Mouse (Mus musculus) forebrain, embryonic 12.5 days (tissue): ENCODE results near the gene Gprin2. TPM values are rescaled to one million over a fixed set of nuclear protein-coding genes. Genes with fewer than 3 reads are reported as not detected.

Experiments used
- ATAC-seq: fragments of 200-750 bp; cut with Nextera tagmentation; 2 replicates; pipeline ENCODE4 v1.8.0; 2017; ENCODE audit warnings: moderate TSS enrichment; ENCODE audit not compliant: low FRiP score
- H3K27ac ChIP-seq: fragments of 300-500 bp; sonication (generic); 2 replicates; pipeline ENCODE4 v1.5.1; 2016; ENCODE audit warnings: mild to moderate bottlenecking
- H3K27me3 ChIP-seq: fragments of 300-500 bp; sonication (generic); 2 replicates; pipeline ENCODE4 v1.6.1; 2016; ENCODE audit warnings: mild to moderate bottlenecking
- H3K36me3 ChIP-seq: fragments of 300-500 bp; sonication (generic); replicated peaks from 2 replicates; pipeline ENCODE4 v1.6.1; 2016; ENCODE audit warnings: mild to moderate bottlenecking
- H3K4me1 ChIP-seq: fragments of 300-500 bp; sonication (generic); 2 replicates; pipeline ENCODE4 v1.6.1; 2016
- H3K4me2 ChIP-seq: fragments of 300-500 bp; sonication (generic); 2 replicates; pipeline ENCODE4 v1.6.1; 2016; ENCODE audit warnings: mild to moderate bottlenecking, moderate library complexity
- H3K4me3 ChIP-seq: fragments of 300-500 bp; sonication (generic); replicated peaks from 2 replicates; pipeline ENCODE4 v1.5.1; 2016; ENCODE audit warnings: mild to moderate bottlenecking
- H3K9ac ChIP-seq: fragments of 300-500 bp; sonication (generic); 2 replicates; pipeline ENCODE4 v1.6.1; 2016; ENCODE audit warnings: mild to moderate bottlenecking
- H3K9me3 ChIP-seq: fragments of 300-500 bp; sonication (generic); 2 replicates; pipeline ENCODE4 v1.6.1; 2016
- WGBS: fragments of 180-500 bp; shearing (Covaris S2); methylation state at CpG from one replicate; pipeline ENCODE4 v1.1.7; 2016; 5-methylcytosine and 5-hydroxymethylcytosine counted together
- polyA plus RNA-seq: library from polyadenylated mRNA; unstranded; fragments of >200 nt; fragmentation: Nextera tagmentation; extraction: Ambion mirVana; gene quantifications from 2 replicates; pipeline ENCODE4 v1.2.1, GENCODE M21; 2016

Gprin2 gene
- 2.2 and 2.5 TPM in 2 replicates for polyA plus RNA-seq

- Histone ChIP-seq H3K4me3 (peak within 1 kb of the TSS; percentile 81), H3K4me2 (peak within 1 kb of the TSS; percentile 94), H3K4me1 (peaks cover 5% of the 10 kb centered on the region; the same call in 1 of the 2 replicates), H3K9me3 (no peaks in the 10 kb centered on the region), H3K36me3 (no peaks in the 10 kb centered on the region), H3K27me3 (peaks cover 26% of the 10 kb centered on the region; the same call in 1 of the 2 replicates), H3K27ac (no peak within 1 kb of the TSS), H3K9ac (peak within 1 kb of the TSS; percentile 65)
- under 1% methylated on average over 38 of the region's 52 CpGs for WGBS
- ATAC-seq, result peak; percentile 80
Measured at GRCm38 (mm10) chr14:34201231-34202035, at the start of gene Gprin2. Gene Gprin2, minus strand, starts transcription at chr14:34201653.

GRCm38 (mm10) chr14:34240676-34241075 is 39.2 kb upstream of the Gprin2 start:
- Histone ChIP-seq H3K4me1 (no peaks in the 10 kb centered on the region), H3K4me3 (no peak overlapping the region), H3K27me3 (no peaks in the 10 kb centered on the region), H3K9me3 (no peaks in the 10 kb centered on the region), H3K36me3 (no peaks in the 10 kb centered on the region), H3K4me2 (no peak overlapping the region), H3K9ac (no peak overlapping the region), H3K27ac (no peak overlapping the region)
- no peak for ATAC-seq
- 93% methylated on average over 6 of the region's 6 CpGs for WGBS

- Histone ChIP-seq H3K4me2 (no peak overlapping the region), H3K4me3 (no peak overlapping the region), H3K4me1 (no peaks in the 10 kb centered on the region), H3K27me3 (no peaks in the 10 kb centered on the region), H3K9ac (no peak overlapping the region), H3K27ac (no peak overlapping the region), H3K9me3 (no peaks in the 10 kb centered on the region), H3K36me3 (no peaks in the 10 kb centered on the region)
- ATAC-seq, result no peak
- WGBS, result 88% methylated on average over 10 of the region's 10 CpGs
Measured at GRCm38 (mm10) chr14:34240263-34240662, 38.8 kb upstream of the Gprin2 start.

GRCm38 (mm10) chr14:34234630-34235380 is 33.4 kb upstream of the Gprin2 start:
- Histone ChIP-seq H3K9me3 (no peaks in the 10 kb centered on the region), H3K27ac (no peak overlapping the region), H3K4me2 (peak overlapping the region; percentile 59), H3K4me1 (no peaks in the 10 kb centered on the region), H3K9ac (peak overlapping the region; percentile 47), H3K4me3 (peak overlapping the region; percentile 29), H3K36me3 (no peaks in the 10 kb centered on the region), H3K27me3 (no peaks in the 10 kb centered on the region)
- 2% methylated on average over 16 of the region's 16 CpGs for WGBS
- ATAC-seq, result peak; percentile 98

- H3K36me3 ChIP-seq, result no peaks in the 10 kb centered on the region
- H3K27me3 ChIP-seq, result no peaks in the 10 kb centered on the region
- H3K4me3 ChIP-seq, result no peak overlapping the region
- 60% methylated on average over 4 of the region's 4 CpGs for WGBS
- no peak overlapping the region for H3K4me2 ChIP-seq
- H3K9ac ChIP-seq, result no peak overlapping the region
- no peak overlapping the region for H3K27ac ChIP-seq
- H3K4me1 ChIP-seq, result no peaks in the 10 kb centered on the region
- no peak for ATAC-seq
- H3K9me3 ChIP-seq, result no peaks in the 10 kb centered on the region
Measured at GRCm38 (mm10) chr14:34233846-34234245, 32.4 kb upstream of the Gprin2 start.

GRCm38 (mm10) chr14:34232866-34233680 is 31.6 kb upstream of the Gprin2 start:
- Histone ChIP-seq H3K4me3 (no peak overlapping the region), H3K4me2 (no peak overlapping the region), H3K36me3 (no peaks in the 10 kb centered on the region), H3K4me1 (no peaks in the 10 kb centered on the region), H3K27ac (no peak overlapping the region), H3K9ac (no peak overlapping the region), H3K9me3 (no peaks in the 10 kb centered on the region), H3K27me3 (no peaks in the 10 kb centered on the region)
- WGBS, result 82% methylated on average over 9 of the region's 9 CpGs
- no peak for ATAC-seq

GRCm38 (mm10) chr14:34232340-34232739 is 30.9 kb upstream of the Gprin2 start:
- Histone ChIP-seq H3K4me3 (no peak overlapping the region), H3K4me2 (no peak overlapping the region), H3K27me3 (no peaks in the 10 kb centered on the region), H3K27ac (no peak overlapping the region), H3K36me3 (no peaks in the 10 kb centered on the region), H3K9ac (no peak overlapping the region), H3K9me3 (no peaks in the 10 kb centered on the region), H3K4me1 (no peaks in the 10 kb centered on the region)
- WGBS, result 50% methylated on average over 7 of the region's 7 CpGs
- no peak for ATAC-seq

GRCm38 (mm10) chr14:34228830-34229506 is 27.5 kb upstream of the Gprin2 start:
- H3K36me3 ChIP-seq, result no peaks in the 10 kb centered on the region
- no peaks in the 10 kb centered on the region for H3K27me3 ChIP-seq
- H3K9ac ChIP-seq, result no peak overlapping the region
- ATAC-seq, result no peak
- no peak overlapping the region for H3K4me2 ChIP-seq
- no peak overlapping the region for H3K4me3 ChIP-seq
- 87% methylated on average over 10 of the region's 10 CpGs for WGBS
- H3K4me1 ChIP-seq, result no peaks in the 10 kb centered on the region
- no peaks in the 10 kb centered on the region for H3K9me3 ChIP-seq
- no peak overlapping the region for H3K27ac ChIP-seq

GRCm38 (mm10) chr14:34227981-34228380 is 26.5 kb upstream of the Gprin2 start:
- Histone ChIP-seq H3K27me3 (no peaks in the 10 kb centered on the region), H3K27ac (no peak overlapping the region), H3K9ac (no peak overlapping the region), H3K4me2 (no peak overlapping the region), H3K36me3 (no peaks in the 10 kb centered on the region), H3K4me1 (no peaks in the 10 kb centered on the region), H3K4me3 (no peak overlapping the region), H3K9me3 (no peaks in the 10 kb centered on the region)
- WGBS, result 83% methylated on average over 12 of the region's 12 CpGs
- no peak for ATAC-seq

- Histone ChIP-seq H3K36me3 (no peaks in the 10 kb centered on the region), H3K9ac (no peak overlapping the region), H3K4me1 (no peaks in the 10 kb centered on the region), H3K4me2 (no peak overlapping the region), H3K27ac (no peak overlapping the region), H3K27me3 (no peaks in the 10 kb centered on the region), H3K9me3 (no peaks in the 10 kb centered on the region), H3K4me3 (no peak overlapping the region)
- WGBS, result 88% methylated on average over 4 of the region's 4 CpGs
- ATAC-seq, result no peak
Measured at GRCm38 (mm10) chr14:34226566-34226965, 25.1 kb upstream of the Gprin2 start.

GRCm38 (mm10) chr14:34225986-34226385 is 24.5 kb upstream of the Gprin2 start:
- 87% methylated on average over 9 of the region's 9 CpGs for WGBS
- no peak overlapping the region for H3K4me2 ChIP-seq
- H3K27ac ChIP-seq, result no peak overlapping the region
- no peak overlapping the region for H3K9ac ChIP-seq
- no peaks in the 10 kb centered on the region for H3K9me3 ChIP-seq
- H3K36me3 ChIP-seq, result no peaks in the 10 kb centered on the region
- H3K4me1 ChIP-seq, result no peaks in the 10 kb centered on the region
- H3K4me3 ChIP-seq, result no peak overlapping the region
- ATAC-seq, result no peak
- H3K27me3 ChIP-seq, result peaks cover 4% of the 10 kb centered on the region
